Mouse (Mus musculus) liver, postnatal 0 days (tissue): Measurements from ENCODE around the gene Sypl2. TPM values are rescaled to one million over a fixed set of nuclear protein-coding genes. Genes with fewer than 3 reads are reported as not detected.
A peak's percentile ranks its signal among the peaks of the same experiment; 100 is the strongest.

Experiments used
- ATAC-seq: fragments of 200-750 bp; cut with Nextera tagmentation; 2 replicates; pipeline ENCODE4 v1.8.0; 2017; ENCODE audit warnings: mild to moderate bottlenecking, moderate library complexity
- DNase-seq: peaks from one replicate; pipeline ENCODE4 v3.0.0-alpha.2; 2016
- H3K27ac ChIP-seq: fragments of 300-500 bp; sonication (generic); 2 replicates; pipeline ENCODE4 v1.5.1; 2014; ENCODE audit warnings: antibody characterized with exemption, moderate library complexity, mild to moderate bottlenecking, low read depth
- H3K27me3 ChIP-seq: fragments of 300-500 bp; sonication (generic); 2 replicates; pipeline ENCODE4 v1.6.1; 2014; ENCODE audit warnings: low read length, control low read depth, mixed read lengths; ENCODE audit not compliant: insufficient read depth
- H3K36me3 ChIP-seq: fragments of 300-500 bp; sonication (generic); replicated peaks from 2 replicates; pipeline ENCODE4 v1.6.1; 2014; ENCODE audit warnings: mild to moderate bottlenecking, control low read depth, low read length, moderate library complexity, mixed read lengths; ENCODE audit not compliant: insufficient read depth
- H3K4me1 ChIP-seq: fragments of 300-500 bp; sonication (generic); 2 replicates; pipeline ENCODE4 v1.6.1; 2014; ENCODE audit warnings: antibody characterized with exemption, mild to moderate bottlenecking, control low read depth; ENCODE audit not compliant: insufficient read depth
- H3K4me2 ChIP-seq: fragments of 300-500 bp; sonication (generic); 2 replicates; pipeline ENCODE4 v1.6.1; 2014; ENCODE audit warnings: low read depth, mild to moderate bottlenecking, low read length, moderate library complexity, mixed read lengths
- H3K4me3 ChIP-seq: fragments of 300-500 bp; sonication (generic); 2 replicates; pipeline ENCODE4 v1.5.1; 2014; ENCODE audit warnings: low read depth, low read length
- H3K9ac ChIP-seq: fragments of 300-500 bp; sonication (generic); replicated peaks from 2 replicates; pipeline ENCODE4 v1.6.1; 2014; ENCODE audit warnings: mild to moderate bottlenecking, moderate library complexity
- H3K9me3 ChIP-seq: fragments of 300-500 bp; sonication (generic); 2 replicates; pipeline ENCODE4 v1.6.1; 2016; ENCODE audit warnings: mild to moderate bottlenecking, control low read depth, low read length, mixed read lengths
- CTCF ChIP-seq: sonication (generic); IDR thresholded peaks from 2 replicates; pipeline ENCODE4 v1.5.1; 2016; ENCODE audit warnings: antibody characterized with exemption, low read depth
- EP300 ChIP-seq: IDR thresholded peaks from 2 replicates; pipeline ENCODE4 v1.6.1; 2016; ENCODE audit warnings: antibody characterized with exemption, low read depth, mild to moderate bottlenecking
- WGBS: fragments of 180-500 bp; shearing (Covaris S2); extraction: QIAGEN DNeasy Blood & Tissue Kit; methylation state at CpG from one replicate; pipeline ENCODE4 v1.1.7; 2014; ENCODE audit not compliant: insufficient replicate concordance; 5-methylcytosine and 5-hydroxymethylcytosine counted together
- polyA plus RNA-seq: library from polyadenylated mRNA; unstranded; fragments of >200 nt; fragmentation: Nextera tagmentation; extraction: Ambion mirVana; gene quantifications from 2 replicates; pipeline ENCODE4 v1.2.1, GENCODE M21; 2015

Sypl2 gene
- polyA plus RNA-seq, 1 experiment from 2014 or later: 0.05 TPM

DNA sequence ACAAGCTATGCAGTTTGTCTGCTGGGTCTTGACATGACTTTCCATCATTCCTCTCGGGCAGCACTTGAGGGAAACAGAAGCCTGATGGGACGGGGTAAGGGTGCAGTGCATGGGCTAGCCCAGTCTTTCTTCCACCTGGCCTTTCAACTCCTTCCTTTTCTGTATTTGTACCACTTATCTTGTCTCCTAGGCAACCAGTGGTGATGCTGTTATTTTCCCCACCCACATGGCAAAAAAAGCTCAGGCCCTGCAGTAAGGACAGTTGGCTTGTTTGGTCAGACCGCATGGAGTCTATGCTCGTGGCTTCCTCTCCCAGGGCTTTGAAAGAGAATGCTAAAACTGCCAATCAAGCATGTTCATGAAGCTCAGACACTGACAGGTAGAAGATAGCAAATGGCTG lies 32.8 kb downstream of the Sypl2 start:
- TF ChIP-seq CTCF (no peak), EP300 (no peak)
- no peak overlapping the region for H3K27ac ChIP-seq
- no peak overlapping the region for H3K4me2 ChIP-seq
- H3K9ac ChIP-seq: no peak overlapping the region
- H3K4me1 ChIP-seq: peaks cover 6% of the 10 kb centered on the region; the same call in 1 of the 2 replicates
- H3K36me3 ChIP-seq: peaks cover 2% of the 10 kb centered on the region; the same call in 1 of the 2 replicates
- no peak for ATAC-seq
- 68% methylated on average over 4 of the region's 4 CpGs for WGBS
- H3K27me3 ChIP-seq: no peaks in the 10 kb centered on the region
- no peaks in the 10 kb centered on the region for H3K9me3 ChIP-seq
- DNase-seq: no peak
- H3K4me3 ChIP-seq: no peak overlapping the region

DNA sequence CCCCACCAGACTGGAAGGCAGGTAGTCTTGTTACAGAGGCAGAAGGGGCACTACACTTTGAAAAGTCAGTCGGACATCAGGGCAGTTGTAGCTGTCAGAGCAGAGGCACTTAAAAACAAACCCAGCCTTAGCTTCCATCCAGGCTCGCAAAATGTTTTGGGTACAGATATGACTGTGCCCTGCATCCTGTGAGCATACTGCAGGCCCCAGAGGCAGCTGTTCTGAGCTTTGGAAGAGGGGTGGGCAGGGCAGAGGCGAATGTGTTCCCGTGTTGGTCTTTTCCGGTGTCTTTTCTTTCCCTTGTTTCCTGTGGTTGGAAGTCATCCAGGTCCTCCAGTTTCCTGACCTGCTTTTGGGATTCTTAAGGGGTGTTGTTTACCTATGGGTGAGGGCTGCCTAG lies 36.6 kb downstream of the Sypl2 start:
- WGBS: 43% methylated on average over 5 of the region's 5 CpGs
- peaks cover 15% of the 10 kb centered on the region for H3K4me1 ChIP-seq

DNA sequence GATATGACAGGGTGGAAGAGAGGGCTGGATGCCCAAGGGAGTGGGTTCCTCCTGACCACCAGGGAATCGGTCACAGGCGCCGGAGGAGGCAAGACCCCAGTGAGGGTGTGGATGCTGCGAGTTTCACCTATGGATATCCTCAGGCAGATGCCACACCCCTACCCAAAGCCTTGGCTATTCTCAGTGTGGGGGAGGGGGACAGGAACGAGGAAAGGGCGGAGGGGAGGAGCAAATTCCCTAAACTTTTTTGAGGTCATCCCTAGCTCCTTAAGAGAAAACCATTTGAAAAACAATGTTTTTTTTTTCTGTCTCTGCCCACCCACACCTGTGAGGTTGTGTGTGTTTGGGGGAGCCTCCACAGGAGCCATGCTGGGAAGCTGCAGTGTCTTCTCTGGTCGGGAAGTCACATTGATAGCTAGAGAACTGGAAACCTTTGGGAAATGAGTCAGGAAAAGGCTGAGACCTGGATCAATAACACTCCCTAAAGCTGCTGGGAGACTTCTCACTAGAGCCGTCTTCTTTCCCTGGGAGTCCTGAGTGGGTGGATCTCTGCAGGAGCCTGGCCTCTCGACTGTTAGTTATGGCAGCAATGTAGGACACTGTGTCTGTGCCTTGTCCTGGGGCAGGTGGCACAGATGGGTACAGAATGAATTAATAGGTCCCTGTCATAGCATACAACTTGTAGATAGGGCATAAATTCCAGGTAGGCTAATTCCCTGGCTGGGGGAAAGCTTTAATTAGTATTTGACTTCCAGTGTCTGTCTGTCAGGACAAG lies 37.5 kb downstream of the Sypl2 start:
- no peak overlapping the region for H3K27ac ChIP-seq
- H3K36me3 ChIP-seq: no peaks in the 10 kb centered on the region; the same call in 1 of the 2 replicates
- no peak overlapping the region for H3K4me2 ChIP-seq
- peaks cover 7% of the 10 kb centered on the region; the same call in 1 of the 2 replicates for H3K27me3 ChIP-seq
- TF ChIP-seq CTCF: no peak
- no peaks in the 10 kb centered on the region for H3K9me3 ChIP-seq
- 76% methylated on average over 9 of the region's 9 CpGs for WGBS
- H3K9ac ChIP-seq: no peak overlapping the region
- H3K4me3 ChIP-seq: no peak overlapping the region
- peaks cover 15% of the 10 kb centered on the region for H3K4me1 ChIP-seq
- DNase-seq (no peak), ATAC-seq (no peak)

More for the DNA sequence above, 36.6 kb downstream of the Sypl2 start:
- Histone ChIP-seq H3K36me3 (no peaks in the 10 kb centered on the region; the same call in 1 of the 2 replicates), H3K4me3 (no peak overlapping the region), H3K27me3 (peaks cover 7% of the 10 kb centered on the region; the same call in 1 of the 2 replicates), H3K9me3 (no peaks in the 10 kb centered on the region), H3K27ac (no peak overlapping the region), H3K9ac (no peak overlapping the region), H3K4me2 (no peak overlapping the region)
- DNase-seq (no peak), ATAC-seq (no peak)
- TF ChIP-seq EP300 (no peak), CTCF (no peak)

DNA sequence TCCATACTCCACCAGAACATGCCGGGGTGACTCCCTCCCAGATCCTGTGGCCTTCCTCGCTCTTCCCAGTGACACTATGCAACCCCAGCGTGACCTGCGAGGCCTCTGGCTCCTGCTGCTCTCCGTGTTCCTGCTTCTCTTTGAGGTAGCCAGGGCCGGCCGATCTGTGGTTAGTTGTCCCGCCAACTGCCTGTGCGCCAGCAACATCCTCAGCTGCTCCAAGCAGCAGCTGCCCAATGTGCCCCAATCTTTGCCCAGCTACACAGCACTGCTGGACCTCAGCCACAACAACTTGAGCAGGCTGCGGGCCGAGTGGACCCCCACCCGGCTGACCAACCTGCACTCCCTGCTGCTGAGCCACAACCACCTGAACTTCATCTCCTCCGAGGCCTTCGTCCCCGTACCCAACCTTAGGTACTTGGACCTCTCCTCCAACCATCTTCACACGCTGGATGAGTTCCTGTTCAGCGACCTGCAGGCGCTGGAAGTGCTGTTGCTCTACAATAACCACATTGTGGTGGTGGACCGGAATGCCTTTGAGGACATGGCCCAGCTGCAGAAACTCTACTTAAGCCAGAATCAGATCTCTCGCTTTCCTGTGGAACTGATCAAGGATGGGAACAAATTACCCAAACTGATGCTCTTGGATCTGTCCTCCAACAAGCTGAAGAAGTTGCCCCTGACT lies 39.2 kb downstream of the Sypl2 start:
- Histone ChIP-seq H3K4me2 (peak overlapping the region; percentile 98; the same call in 1 of the 2 replicates), H3K4me1 (peaks cover 15% of the 10 kb centered on the region), H3K36me3 (no peaks in the 10 kb centered on the region; the same call in 1 of the 2 replicates), H3K4me3 (peak overlapping the region; percentile 74), H3K9ac (no peak overlapping the region), H3K27ac (no peak overlapping the region), H3K9me3 (no peaks in the 10 kb centered on the region), H3K27me3 (peaks cover 7% of the 10 kb centered on the region; the same call in 1 of the 2 replicates)
- WGBS: 56% methylated on average over 20 of the region's 20 CpGs
- TF ChIP-seq CTCF: no peak
- TF ChIP-seq EP300: no peak
- ATAC-seq: no peak
- DNase-seq: no peak

DNA sequence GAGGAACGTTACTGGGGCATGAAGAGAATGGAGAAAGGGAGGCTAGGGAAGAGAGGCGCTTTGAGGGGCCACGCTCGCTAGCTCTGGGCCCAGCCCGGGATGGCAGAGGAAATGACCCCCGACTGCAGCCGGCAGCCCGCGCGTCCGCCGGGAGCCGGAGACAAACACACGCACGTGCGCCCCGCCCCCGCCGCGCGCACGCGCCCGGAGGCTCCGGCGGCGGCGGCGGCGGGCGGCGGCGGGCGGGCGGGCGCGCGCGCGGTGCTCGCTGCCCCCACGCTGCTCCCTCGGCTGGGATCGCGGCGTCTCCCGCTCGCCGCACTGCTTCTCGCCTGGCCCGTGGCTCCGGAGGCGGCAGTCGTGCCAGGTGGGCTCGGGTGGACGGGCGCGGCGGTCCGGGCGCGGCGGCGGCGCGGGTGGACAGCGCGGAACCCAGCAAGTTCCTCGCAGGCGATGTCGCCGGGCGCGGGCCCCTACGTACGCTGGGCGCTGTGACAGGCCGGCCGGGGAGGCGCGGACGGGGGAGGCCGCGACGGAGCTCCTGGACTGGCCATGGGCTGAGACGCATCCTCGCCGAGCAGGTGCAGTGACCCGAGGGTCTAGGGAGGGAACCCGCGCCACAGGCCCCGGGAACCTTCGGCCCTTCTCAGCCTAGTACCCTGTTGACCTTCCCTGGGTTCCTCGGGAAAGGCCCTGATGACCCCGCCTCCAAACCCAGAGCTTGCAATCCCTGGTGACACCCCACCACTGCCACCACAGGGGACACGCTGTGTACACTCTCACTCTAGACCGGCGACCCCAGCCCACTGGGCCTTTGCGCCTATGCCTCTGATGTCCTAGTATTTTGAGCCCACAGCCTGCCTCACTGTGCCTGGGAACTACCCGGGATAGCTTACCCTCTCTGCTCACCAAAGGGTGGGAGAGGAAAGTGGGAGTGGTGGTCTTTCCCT lies 40.1 kb downstream of the Sypl2 start, which contains the start of gene Amigo1:
TSS of gene Amigo1 (plus strand) at position 238 of the 950 bp plus-strand sequence.
- Histone ChIP-seq H3K9me3 (no peaks in the 10 kb centered on the region), H3K27ac (no peak within 1 kb of the TSS), H3K9ac (peak within 1 kb of the TSS; percentile 73), H3K4me3 (peak within 1 kb of the TSS; percentile 74), H3K36me3 (no peaks in the 10 kb centered on the region), H3K4me2 (peak within 1 kb of the TSS; percentile 98), H3K27me3 (peaks cover 7% of the 10 kb centered on the region; the same call in 1 of the 2 replicates), H3K4me1 (peaks cover 15% of the 10 kb centered on the region)
- 3% methylated on average over 56 of the region's 100 CpGs for WGBS
- ATAC-seq: peak; percentile 83
- TF ChIP-seq CTCF: no peak
- DNase-seq: peak; percentile 57
